Mouse (Mus musculus) thymus, adult 2 months (tissue): Measurements from ENCODE around the gene Adipor1. TPM values are rescaled to one million over a fixed set of nuclear protein-coding genes. Genes with fewer than 3 reads are reported as not detected.

Experiments
- DNase-seq: peaks from one replicate; pipeline ENCODE4 v3.0.0; 2021
- H3K27ac ChIP-seq: fragments of 200-500 bp; 2 replicates; pipeline ENCODE4 v1.5.1; 2012; ENCODE audit warnings: low read length, control low read depth; ENCODE audit not compliant: control insufficient read depth, insufficient read depth
- H3K27me3 ChIP-seq: fragments of 200-500 bp; 2 replicates; pipeline ENCODE4 v1.6.1; 2012; ENCODE audit warnings: mild to moderate bottlenecking, low read length, moderate library complexity, mixed read lengths; ENCODE audit not compliant: control insufficient read depth, insufficient read depth
- H3K36me3 ChIP-seq: fragments of 200-500 bp; 2 replicates; pipeline ENCODE4 v1.6.1; 2012; ENCODE audit warnings: mild to moderate bottlenecking, low read length, moderate library complexity; ENCODE audit not compliant: control insufficient read depth, insufficient read depth
- H3K4me1 ChIP-seq: fragments of 200-500 bp; replicated peaks from 2 replicates; pipeline ENCODE4 v1.6.1; 2012; ENCODE audit warnings: low read length; ENCODE audit not compliant: control insufficient read depth, insufficient read depth
- H3K4me3 ChIP-seq: fragments of 200-500 bp; 2 replicates; pipeline ENCODE4 v1.5.1; 2012; ENCODE audit warnings: mild to moderate bottlenecking, low read length, control low read depth, moderate library complexity; ENCODE audit not compliant: control insufficient read depth, insufficient read depth
- CTCF ChIP-seq: fragments of 200-500 bp; IDR thresholded peaks from 2 replicates; pipeline ENCODE4 v1.5.1; 2012; ENCODE audit warnings: mild to moderate bottlenecking, control low read depth, low read length, moderate library complexity, borderline replicate concordance; ENCODE audit not compliant: control insufficient read depth, poor library complexity, insufficient read depth; ENCODE audit errors: extremely low read depth
- POLR2A ChIP-seq: fragments of 200-500 bp; IDR thresholded peaks from 2 replicates; pipeline ENCODE4 v1.6.1; 2012; ENCODE audit warnings: mild to moderate bottlenecking, low read length, control low read depth, moderate library complexity; ENCODE audit not compliant: control insufficient read depth, poor library complexity, insufficient read depth; ENCODE audit errors: extremely low read depth
- WGBS: fragments of 180-500 bp; shearing (Covaris S2); methylation state at CpG from one replicate; pipeline ENCODE4 v1.1.7; 2018; 5-methylcytosine and 5-hydroxymethylcytosine counted together
- polyA plus RNA-seq: library from polyadenylated mRNA; depleted of rRNA; stranded (reverse); fragments of >200 nt; gene quantifications from 2 replicates; pipeline ENCODE4 v1.2.3, GENCODE M21; 2012; rRNA removed

Gene Adipor1
- 92.2 and 94.0 TPM in 2 replicates for polyA plus RNA-seq

GRCm38 (mm10) chr1:134415168-134415831 is at the start of gene Adipor1:
TSS of gene Adipor1 (plus strand) at chr1:134415378.
- Histone ChIP-seq H3K4me3 (peak within 1 kb of the TSS; percentile 61), H3K27me3 (no peaks in the 10 kb centered on the region), H3K4me1 (peaks cover 9% of the 10 kb centered on the region), H3K27ac (no peak within 1 kb of the TSS), H3K36me3 (no peaks in the 10 kb centered on the region)
- DNase-seq, result peak; percentile 96
- TF ChIP-seq POLR2A (peak; percentile 65), CTCF (peak; percentile 12; the same call in 1 of the 2 replicates)
- under 1% methylated on average over 70 of the region's 77 CpGs for WGBS

DNA sequence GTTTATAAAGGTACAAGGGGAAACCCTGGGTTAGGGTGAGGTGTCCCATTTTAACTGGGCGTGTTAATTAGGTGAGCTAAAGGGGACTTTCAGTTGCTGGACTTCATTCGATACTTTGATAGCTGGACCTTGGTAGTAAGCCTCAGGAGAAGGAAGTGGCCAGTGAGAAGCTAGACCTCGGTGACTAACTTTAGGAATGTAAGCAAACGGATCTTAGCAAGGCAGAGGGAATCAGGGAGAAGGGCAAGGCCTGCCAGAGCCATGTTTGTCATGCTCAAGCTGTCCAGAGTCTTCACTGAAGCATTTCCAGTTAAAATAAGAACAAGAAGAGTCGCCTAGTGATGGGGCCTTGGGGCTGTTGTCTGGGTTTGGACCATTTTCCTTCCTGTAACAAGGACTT is 49.7 kb upstream of the Adipor1 start:
- H3K36me3 ChIP-seq, result no peaks in the 10 kb centered on the region
- WGBS, result 79% methylated on average over 5 of the region's 5 CpGs
- H3K27me3 ChIP-seq, result no peaks in the 10 kb centered on the region
- peaks cover 5% of the 10 kb centered on the region for H3K4me1 ChIP-seq
- H3K4me3 ChIP-seq, result no peak overlapping the region
- DNase-seq, result no peak
- TF ChIP-seq POLR2A (no peak), CTCF (no peak)
- H3K27ac ChIP-seq, result no peak overlapping the region

DNA sequence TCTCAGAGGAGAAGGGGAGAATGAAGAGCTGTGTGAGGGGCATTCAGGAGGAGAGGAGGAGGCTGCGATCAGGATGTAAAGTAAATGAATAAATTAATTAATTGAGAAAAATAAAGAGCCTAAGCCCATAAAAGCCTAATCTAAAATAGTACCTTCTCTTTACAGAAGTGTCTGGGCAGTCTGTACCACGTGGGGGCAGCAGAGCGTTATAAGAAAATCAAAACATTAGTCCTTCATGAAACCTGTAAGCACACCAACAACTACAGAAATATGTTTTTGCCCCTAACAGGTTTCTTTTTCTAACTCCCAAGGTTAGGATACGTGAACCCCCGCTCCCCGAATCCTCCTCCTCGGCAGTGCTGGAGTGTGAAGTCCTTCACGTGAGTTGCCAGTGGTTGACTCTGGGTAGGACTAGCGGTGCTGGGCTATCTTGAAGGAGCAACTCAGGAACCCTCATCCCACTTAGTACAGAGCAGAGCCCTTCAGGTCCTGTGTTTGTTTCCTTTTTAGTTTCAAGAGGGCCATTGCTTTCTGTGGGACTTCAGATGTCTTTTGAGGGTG is 46.3 kb upstream of the Adipor1 start:
- Histone ChIP-seq H3K27ac (no peak overlapping the region), H3K27me3 (no peaks in the 10 kb centered on the region), H3K4me3 (no peak overlapping the region), H3K4me1 (no peaks in the 10 kb centered on the region), H3K36me3 (no peaks in the 10 kb centered on the region)
- TF ChIP-seq CTCF, result no peak
- TF ChIP-seq POLR2A, result no peak
- 56% methylated on average over 9 of the region's 9 CpGs for WGBS
- peak; percentile 53 for DNase-seq

GRCm38 (mm10) chr1:134374124-134374523 is 41.1 kb upstream of the Adipor1 start:
- Histone ChIP-seq H3K27ac (no peak overlapping the region), H3K27me3 (no peaks in the 10 kb centered on the region), H3K36me3 (no peaks in the 10 kb centered on the region), H3K4me1 (no peaks in the 10 kb centered on the region), H3K4me3 (no peak overlapping the region)
- TF ChIP-seq CTCF, result no peak
- TF ChIP-seq POLR2A, result no peak
- DNase-seq, result no peak
- WGBS, result 85% methylated on average over 2 of the region's 2 CpGs

GRCm38 (mm10) chr1:134381051-134381450 is 34.1 kb upstream of the Adipor1 start:
- no peak for DNase-seq
- Histone ChIP-seq H3K27me3 (no peaks in the 10 kb centered on the region; the same call in 1 of the 2 replicates), H3K4me1 (peaks cover 7% of the 10 kb centered on the region; the same call in 1 of the 2 replicates), H3K27ac (no peak overlapping the region), H3K36me3 (no peaks in the 10 kb centered on the region), H3K4me3 (no peak overlapping the region)
- WGBS, result 92% methylated on average over 2 of the region's 2 CpGs
- TF ChIP-seq CTCF (no peak), POLR2A (no peak)

DNA sequence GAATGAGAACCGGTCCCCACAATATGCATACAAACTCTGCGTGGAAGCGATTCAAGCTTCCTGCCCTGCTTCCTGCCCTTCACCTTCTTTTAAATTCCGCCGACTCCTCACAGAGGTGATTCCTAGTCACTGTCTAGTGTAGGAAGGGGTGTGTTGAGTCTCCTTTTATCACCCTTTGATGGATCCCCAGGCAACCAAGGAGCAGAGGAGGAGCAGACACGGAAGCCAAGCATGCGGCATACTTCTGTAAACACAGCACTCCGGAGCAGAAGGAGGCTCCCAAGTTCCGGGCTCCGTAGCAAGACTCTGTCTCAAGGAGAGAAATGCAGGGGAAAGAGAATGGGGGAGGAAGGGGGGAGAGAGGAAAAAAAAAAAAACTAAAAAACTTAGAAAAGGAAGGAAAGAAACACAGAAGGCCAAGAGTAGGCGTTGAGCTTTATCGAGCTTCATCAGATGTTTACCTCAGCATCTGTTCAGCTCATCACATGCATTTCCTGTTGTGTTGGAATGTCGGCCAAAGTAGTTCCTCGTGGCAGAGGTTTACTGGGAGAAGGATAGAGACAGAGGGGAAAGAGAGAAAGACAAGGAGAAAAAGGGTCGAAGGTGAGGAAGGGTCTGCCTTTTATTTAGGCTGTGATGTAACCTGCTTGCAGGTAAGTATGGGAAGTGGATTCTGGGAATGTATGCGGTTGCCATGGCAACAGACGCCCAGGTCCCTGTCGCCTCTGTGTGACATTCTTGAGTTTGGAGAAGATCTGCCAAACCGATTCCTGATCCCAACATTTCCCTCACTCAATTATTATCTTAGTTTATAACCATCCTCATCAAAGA is 33.2 kb upstream of the Adipor1 start:
- Histone ChIP-seq H3K4me1 (peaks cover 7% of the 10 kb centered on the region; the same call in 1 of the 2 replicates), H3K27me3 (no peaks in the 10 kb centered on the region; the same call in 1 of the 2 replicates), H3K4me3 (no peak overlapping the region), H3K36me3 (no peaks in the 10 kb centered on the region), H3K27ac (no peak overlapping the region)
- TF ChIP-seq CTCF (no peak), POLR2A (no peak)
- DNase-seq, result no peak
- WGBS, result 10% methylated on average over 19 of the region's 19 CpGs
